Mouse (Mus musculus): Measurements from ENCODE around the gene Hadhb. TPM values are rescaled to one million over a fixed set of nuclear protein-coding genes. Genes with fewer than 3 reads are reported as not detected.

The Hadhb gene
- polyA plus RNA-seq, 1 experiment from 2014 or later = 145 TPM

DNA sequence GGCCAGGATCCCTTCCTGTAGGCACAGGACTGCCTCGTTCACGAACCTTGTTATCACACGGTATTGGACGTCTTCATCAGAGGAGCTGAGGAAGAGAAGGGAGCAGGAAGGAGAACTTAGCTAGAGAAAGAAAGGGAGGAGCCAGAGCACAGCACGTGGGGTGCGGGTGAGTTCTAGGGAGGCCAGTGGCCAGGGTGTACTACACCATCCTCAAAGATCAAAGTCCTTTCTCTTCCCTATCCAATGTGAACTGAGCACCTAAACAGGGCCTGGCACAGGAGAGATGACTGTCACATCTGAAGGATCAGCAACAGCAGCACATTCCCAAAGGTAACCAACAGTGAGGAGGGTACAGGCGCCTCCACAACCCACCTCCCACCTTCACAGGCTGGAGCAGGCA is 34.9 kb upstream of the Hadhb start:
- H3K27me3 ChIP-seq (replicated peaks; ENCODE audit: control insufficient read depth, insufficient read depth, low read length) = peaks cover 9% of the 10 kb centered on the region
- H3K4me1 ChIP-seq (replicated peaks; ENCODE audit: control insufficient read depth, insufficient read depth, low read length) = no peaks in the 10 kb centered on the region
- H3K36me3 ChIP-seq (ENCODE audit: control insufficient read depth, insufficient read depth, low read length) = peaks cover 50% of the 10 kb centered on the region
- no peaks in the 10 kb centered on the region for H3K9me3 ChIP-seq (ENCODE audit: control insufficient read depth, low read length)
- ATAC-seq (replicated peaks; ENCODE audit: low FRiP score) = no peak
- H3K4me3 ChIP-seq (ENCODE audit: low read depth, low read length) = no peak overlapping the region
- no peak overlapping the region for H3K4me2 ChIP-seq
- WGBS = 83% methylated on average over 7 of the region's 7 CpGs
- H3K9ac ChIP-seq (ENCODE audit: low read depth, low read length) = no peak overlapping the region
- no peak overlapping the region for H3K27ac ChIP-seq (ENCODE audit: low read depth, low read length)
- no peak for DNase-seq (ENCODE audit: low spot score)

DNA sequence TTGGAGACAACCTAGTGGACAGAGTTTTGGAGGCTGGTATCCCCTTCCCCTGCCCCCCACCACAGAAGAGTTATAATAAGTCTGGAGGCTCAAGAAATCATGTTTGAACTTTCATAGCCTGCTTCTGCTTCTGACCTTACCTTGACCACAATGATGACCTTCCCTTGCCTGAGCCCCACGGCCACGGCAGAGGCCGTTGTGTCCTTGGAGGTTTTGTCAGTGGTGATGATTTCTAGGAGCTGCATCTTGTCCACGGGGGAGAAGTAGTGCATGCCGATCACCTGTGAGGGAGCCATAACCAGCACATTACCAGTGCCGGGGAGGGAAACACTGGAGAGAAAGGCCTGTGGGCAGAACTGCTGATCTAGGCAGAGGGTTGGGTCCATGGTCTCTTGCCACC is 32.6 kb upstream of the Hadhb start:
- ATAC-seq (replicated peaks; ENCODE audit: low FRiP score) (no peak), DNase-seq (ENCODE audit: low spot score) (no peak)
- H3K36me3 ChIP-seq (ENCODE audit: control insufficient read depth, insufficient read depth, low read length) = peaks cover 51% of the 10 kb centered on the region
- H3K4me3 ChIP-seq (ENCODE audit: low read depth, low read length) = no peak overlapping the region
- no peak overlapping the region for H3K27ac ChIP-seq (ENCODE audit: low read depth, low read length)
- no peaks in the 10 kb centered on the region for H3K9me3 ChIP-seq (ENCODE audit: control insufficient read depth, low read length)
- 88% methylated on average over 6 of the region's 6 CpGs for WGBS
- no peaks in the 10 kb centered on the region for H3K4me1 ChIP-seq (replicated peaks; ENCODE audit: control insufficient read depth, insufficient read depth, low read length)
- no peak overlapping the region for H3K4me2 ChIP-seq
- H3K9ac ChIP-seq (ENCODE audit: low read depth, low read length) = no peak overlapping the region
- no peaks in the 10 kb centered on the region for H3K27me3 ChIP-seq (replicated peaks; ENCODE audit: control insufficient read depth, insufficient read depth, low read length)

DNA sequence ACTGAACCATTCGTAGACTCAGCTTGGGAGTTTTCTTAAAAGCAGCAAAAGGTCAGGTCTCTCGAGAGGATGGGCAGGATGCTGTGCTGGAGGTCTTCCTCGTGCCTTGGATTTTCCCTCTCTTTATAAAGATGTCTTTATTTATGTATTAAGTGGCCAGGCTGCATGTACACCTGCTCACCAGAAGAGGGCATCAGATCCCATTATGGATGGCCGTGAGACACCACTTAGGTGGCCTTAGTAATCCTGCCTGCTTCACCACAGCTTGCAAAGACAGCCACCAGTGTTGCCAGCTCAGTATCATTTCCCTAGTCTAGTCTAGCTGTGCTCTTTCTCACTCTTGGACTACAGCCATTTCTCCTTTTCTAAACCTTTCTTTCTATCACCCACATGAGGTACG is 29.5 kb upstream of the Hadhb start:
- no peaks in the 10 kb centered on the region for H3K4me1 ChIP-seq (replicated peaks; ENCODE audit: control insufficient read depth, insufficient read depth, low read length)
- H3K4me2 ChIP-seq = no peak overlapping the region
- no peak overlapping the region for H3K27ac ChIP-seq (ENCODE audit: low read depth, low read length)
- ATAC-seq (replicated peaks; ENCODE audit: low FRiP score) (no peak), DNase-seq (ENCODE audit: low spot score) (no peak)
- no peak overlapping the region for H3K4me3 ChIP-seq (ENCODE audit: low read depth, low read length)
- no peak overlapping the region for H3K9ac ChIP-seq (ENCODE audit: low read depth, low read length)
- no peaks in the 10 kb centered on the region for H3K27me3 ChIP-seq (replicated peaks; ENCODE audit: control insufficient read depth, insufficient read depth, low read length)
- peaks cover 48% of the 10 kb centered on the region for H3K36me3 ChIP-seq (ENCODE audit: control insufficient read depth, insufficient read depth, low read length)
- no peaks in the 10 kb centered on the region for H3K9me3 ChIP-seq (ENCODE audit: control insufficient read depth, low read length)
- 49% methylated on average over 5 of the region's 5 CpGs for WGBS

DNA sequence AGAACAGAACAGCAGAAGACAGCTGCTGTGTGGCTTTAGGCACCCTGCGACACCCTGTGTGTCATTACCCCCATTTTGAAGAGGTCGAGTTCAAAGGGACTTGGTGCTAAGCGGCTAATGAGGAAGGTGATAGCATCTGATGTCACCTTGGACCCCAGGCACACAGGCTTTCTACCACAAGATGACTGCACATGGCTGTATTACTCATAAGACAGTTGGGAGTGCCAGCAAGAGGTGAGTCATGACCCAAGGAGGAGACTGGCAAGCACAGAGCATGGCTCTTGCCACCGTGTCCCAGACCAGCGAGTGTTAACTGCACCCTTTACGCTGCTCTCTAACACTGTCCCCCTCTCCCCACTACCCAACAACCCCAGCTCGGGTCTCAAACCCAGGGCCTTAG is 28.3 kb upstream of the Hadhb start:
- no peaks in the 10 kb centered on the region for H3K4me1 ChIP-seq (replicated peaks; ENCODE audit: control insufficient read depth, insufficient read depth, low read length)
- H3K4me2 ChIP-seq = no peak overlapping the region
- WGBS = 84% methylated on average over 7 of the region's 7 CpGs
- H3K9ac ChIP-seq (ENCODE audit: low read depth, low read length) = no peak overlapping the region
- H3K4me3 ChIP-seq (ENCODE audit: low read depth, low read length) = no peak overlapping the region
- no peaks in the 10 kb centered on the region for H3K27me3 ChIP-seq (replicated peaks; ENCODE audit: control insufficient read depth, insufficient read depth, low read length)
- DNase-seq (ENCODE audit: low spot score) (no peak), ATAC-seq (replicated peaks; ENCODE audit: low FRiP score) (no peak)
- no peaks in the 10 kb centered on the region for H3K9me3 ChIP-seq (ENCODE audit: control insufficient read depth, low read length)
- H3K36me3 ChIP-seq (ENCODE audit: control insufficient read depth, insufficient read depth, low read length) = peaks cover 37% of the 10 kb centered on the region
- no peak overlapping the region for H3K27ac ChIP-seq (ENCODE audit: low read depth, low read length)

DNA sequence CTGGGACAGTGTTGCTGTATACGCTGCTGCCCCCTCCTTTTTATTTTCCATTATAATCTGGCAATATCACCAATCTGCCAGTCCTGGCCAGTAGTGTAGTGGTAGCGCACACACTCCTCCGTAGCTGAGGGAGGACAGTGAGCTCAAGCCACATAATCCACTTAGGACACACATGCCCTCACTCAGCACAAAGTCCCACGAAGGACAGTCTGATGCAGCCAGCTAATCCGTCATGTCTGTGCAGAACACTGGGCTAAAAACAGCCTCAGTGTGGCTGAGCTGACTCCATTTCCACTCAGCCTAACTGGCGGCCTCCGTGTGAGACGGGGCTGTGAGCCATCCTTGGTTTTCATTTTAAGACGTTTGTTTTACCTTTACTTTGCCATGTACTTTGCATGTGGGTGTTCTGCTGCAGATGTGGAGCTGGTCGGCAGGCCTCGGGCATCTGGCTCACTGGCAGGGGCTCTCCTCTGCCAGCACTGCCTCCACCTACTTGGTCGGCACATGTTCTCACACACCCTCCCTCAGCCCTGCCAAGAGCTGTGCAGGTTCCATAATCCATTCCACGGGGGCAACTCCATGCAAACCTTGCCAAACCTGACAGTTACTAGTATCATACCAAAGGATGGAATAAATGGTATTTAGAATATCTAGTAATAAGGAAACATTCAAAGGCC is 27.0 kb upstream of the Hadhb start:
- Histone ChIP-seq H3K9me3 (ENCODE audit: control insufficient read depth, low read length) (no peaks in the 10 kb centered on the region), H3K27ac (ENCODE audit: low read depth, low read length) (no peak overlapping the region), H3K4me3 (ENCODE audit: low read depth, low read length) (no peak overlapping the region), H3K36me3 (ENCODE audit: control insufficient read depth, insufficient read depth, low read length) (peaks cover 30% of the 10 kb centered on the region), H3K27me3 (replicated peaks; ENCODE audit: control insufficient read depth, insufficient read depth, low read length) (no peaks in the 10 kb centered on the region), H3K4me2 (no peak overlapping the region), H3K9ac (ENCODE audit: low read depth, low read length) (no peak overlapping the region), H3K4me1 (replicated peaks; ENCODE audit: control insufficient read depth, insufficient read depth, low read length) (no peaks in the 10 kb centered on the region)
- no peak for ATAC-seq (replicated peaks; ENCODE audit: low FRiP score)
- no peak for DNase-seq (ENCODE audit: low spot score)
- 89% methylated on average over 13 of the region's 13 CpGs for WGBS

DNA sequence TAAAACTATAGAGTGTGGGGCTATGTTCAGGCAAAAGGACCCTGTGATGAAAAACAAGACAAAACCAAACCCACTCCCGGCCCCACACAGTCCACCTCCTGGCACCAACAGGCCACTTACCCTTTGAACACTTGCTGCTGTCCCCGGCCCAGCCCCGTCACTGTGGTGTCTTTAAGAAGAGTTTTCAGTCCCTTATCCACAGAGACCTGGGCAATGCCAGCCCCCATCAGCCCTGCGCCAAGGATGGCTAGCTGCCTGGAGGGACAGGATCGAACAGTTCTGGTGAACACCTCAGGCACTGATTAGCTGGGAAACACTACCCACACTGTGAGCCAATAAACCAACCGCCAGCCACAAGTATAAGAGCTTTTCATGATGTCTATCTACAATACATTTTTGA is 26.4 kb upstream of the Hadhb start:
- no peak for ATAC-seq (replicated peaks; ENCODE audit: low FRiP score)
- Histone ChIP-seq H3K27me3 (replicated peaks; ENCODE audit: control insufficient read depth, insufficient read depth, low read length) (no peaks in the 10 kb centered on the region), H3K36me3 (ENCODE audit: control insufficient read depth, insufficient read depth, low read length) (peaks cover 26% of the 10 kb centered on the region), H3K27ac (ENCODE audit: low read depth, low read length) (no peak overlapping the region), H3K4me1 (replicated peaks; ENCODE audit: control insufficient read depth, insufficient read depth, low read length) (no peaks in the 10 kb centered on the region), H3K4me3 (ENCODE audit: low read depth, low read length) (no peak overlapping the region), H3K9me3 (ENCODE audit: control insufficient read depth, low read length) (no peaks in the 10 kb centered on the region), H3K9ac (ENCODE audit: low read depth, low read length) (no peak overlapping the region), H3K4me2 (no peak overlapping the region)
- no peak for DNase-seq (ENCODE audit: low spot score)
- WGBS = 93% methylated on average over 6 of the region's 6 CpGs

DNA sequence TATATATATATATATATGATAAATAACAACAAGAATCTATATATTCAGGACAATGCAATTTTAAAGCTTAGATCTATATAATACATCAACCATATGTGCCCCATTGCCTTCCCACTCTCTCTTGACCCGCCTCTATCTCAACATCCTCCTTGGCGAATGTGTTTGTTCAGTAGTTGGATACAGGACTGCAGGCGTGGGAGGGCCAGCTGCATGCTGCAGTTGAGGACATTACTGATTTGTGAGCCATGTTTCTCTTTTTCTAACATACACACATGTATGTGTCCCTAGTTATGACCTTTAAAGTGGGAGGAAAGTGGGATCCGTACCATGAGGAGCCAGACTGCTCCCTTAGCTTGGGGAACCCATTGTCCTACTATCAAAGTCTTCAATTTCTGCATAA is 23.8 kb upstream of the Hadhb start:
- no peak for ATAC-seq (replicated peaks; ENCODE audit: low FRiP score)
- Histone ChIP-seq H3K4me2 (no peak overlapping the region), H3K4me1 (replicated peaks; ENCODE audit: control insufficient read depth, insufficient read depth, low read length) (no peaks in the 10 kb centered on the region), H3K27me3 (replicated peaks; ENCODE audit: control insufficient read depth, insufficient read depth, low read length) (no peaks in the 10 kb centered on the region), H3K27ac (ENCODE audit: low read depth, low read length) (no peak overlapping the region), H3K9me3 (ENCODE audit: control insufficient read depth, low read length) (no peaks in the 10 kb centered on the region), H3K4me3 (ENCODE audit: low read depth, low read length) (no peak overlapping the region), H3K9ac (ENCODE audit: low read depth, low read length) (no peak overlapping the region), H3K36me3 (ENCODE audit: control insufficient read depth, insufficient read depth, low read length) (peaks cover 23% of the 10 kb centered on the region)
- WGBS = 91% methylated on average over 4 of the region's 4 CpGs
- no peak for DNase-seq (ENCODE audit: low spot score)

DNA sequence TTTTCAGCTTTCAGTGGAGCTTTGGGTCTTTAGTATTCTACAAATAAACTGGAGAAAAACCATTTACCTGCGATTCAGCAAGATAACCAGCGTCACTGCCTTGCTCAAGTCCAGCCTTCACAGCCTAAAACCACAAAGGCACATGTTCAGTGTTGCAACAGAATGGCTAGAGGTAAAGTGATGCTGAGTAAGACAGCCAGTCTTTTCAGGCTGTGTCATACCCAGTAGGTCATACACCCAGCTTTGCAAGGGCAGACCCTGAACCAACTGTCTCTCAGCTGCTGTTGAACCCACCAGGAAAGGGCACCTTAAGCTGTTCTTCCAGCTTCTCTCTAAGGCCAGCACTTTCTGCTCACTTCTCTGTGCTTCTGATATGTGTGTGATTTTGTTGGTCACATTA is 22.9 kb upstream of the Hadhb start:
- ATAC-seq (replicated peaks; ENCODE audit: low FRiP score) (no peak), DNase-seq (ENCODE audit: low spot score) (no peak)
- 88% methylated on average over 2 of the region's 2 CpGs for WGBS
- Histone ChIP-seq H3K9ac (ENCODE audit: low read depth, low read length) (no peak overlapping the region), H3K36me3 (ENCODE audit: control insufficient read depth, insufficient read depth, low read length) (peaks cover 23% of the 10 kb centered on the region), H3K27me3 (replicated peaks; ENCODE audit: control insufficient read depth, insufficient read depth, low read length) (no peaks in the 10 kb centered on the region), H3K4me1 (replicated peaks; ENCODE audit: control insufficient read depth, insufficient read depth, low read length) (no peaks in the 10 kb centered on the region), H3K9me3 (ENCODE audit: control insufficient read depth, low read length) (no peaks in the 10 kb centered on the region), H3K4me3 (ENCODE audit: low read depth, low read length) (no peak overlapping the region), H3K27ac (ENCODE audit: low read depth, low read length) (no peak overlapping the region), H3K4me2 (no peak overlapping the region)

DNA sequence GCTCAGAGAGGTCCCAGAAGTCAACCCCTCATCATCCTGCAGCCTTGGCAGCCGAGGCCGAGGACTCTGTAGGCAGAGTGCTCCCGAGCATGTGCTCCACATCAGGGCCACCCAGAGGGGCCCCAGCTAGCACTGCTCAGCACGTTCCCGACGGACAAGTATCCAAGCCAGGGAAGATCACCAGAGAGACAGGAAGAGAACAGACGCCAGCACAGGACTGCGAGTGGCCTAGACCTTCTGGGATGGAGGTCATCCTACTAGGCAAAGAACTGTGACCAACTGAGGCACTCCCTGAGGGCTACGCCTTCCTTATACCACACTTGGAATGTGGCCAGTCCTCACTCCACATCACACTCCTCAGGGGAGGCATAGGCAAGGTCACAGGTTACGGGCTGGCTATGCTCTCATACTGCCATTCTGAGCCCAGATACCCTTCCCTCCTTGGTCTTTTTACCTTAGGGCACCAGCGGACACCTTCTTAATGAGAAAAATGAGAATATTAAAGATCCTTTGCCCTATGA is 19.3 kb upstream of the Hadhb start:
- Histone ChIP-seq H3K36me3 (ENCODE audit: control insufficient read depth, insufficient read depth, low read length) (peaks cover 20% of the 10 kb centered on the region; the same call in 1 of the 2 replicates), H3K9ac (ENCODE audit: low read depth, low read length) (no peak overlapping the region), H3K27me3 (replicated peaks; ENCODE audit: control insufficient read depth, insufficient read depth, low read length) (no peaks in the 10 kb centered on the region), H3K4me1 (replicated peaks; ENCODE audit: control insufficient read depth, insufficient read depth, low read length) (no peaks in the 10 kb centered on the region), H3K9me3 (ENCODE audit: control insufficient read depth, low read length) (no peaks in the 10 kb centered on the region), H3K27ac (ENCODE audit: low read depth, low read length) (no peak overlapping the region), H3K4me3 (ENCODE audit: low read depth, low read length) (no peak overlapping the region), H3K4me2 (no peak overlapping the region)
- DNase-seq (ENCODE audit: low spot score) (no peak), ATAC-seq (replicated peaks; ENCODE audit: low FRiP score) (no peak)
- WGBS = 94% methylated on average over 11 of the region's 11 CpGs
